Mouse (Mus musculus): ENCODE measurements at regions not wholly inside any gene's neighbourhood (a gene's known extent, or its start where the extent isn't known, plus 50 kb on each side); places are given as distances from the start of the nearest gene placed in this dataset.

DNA sequence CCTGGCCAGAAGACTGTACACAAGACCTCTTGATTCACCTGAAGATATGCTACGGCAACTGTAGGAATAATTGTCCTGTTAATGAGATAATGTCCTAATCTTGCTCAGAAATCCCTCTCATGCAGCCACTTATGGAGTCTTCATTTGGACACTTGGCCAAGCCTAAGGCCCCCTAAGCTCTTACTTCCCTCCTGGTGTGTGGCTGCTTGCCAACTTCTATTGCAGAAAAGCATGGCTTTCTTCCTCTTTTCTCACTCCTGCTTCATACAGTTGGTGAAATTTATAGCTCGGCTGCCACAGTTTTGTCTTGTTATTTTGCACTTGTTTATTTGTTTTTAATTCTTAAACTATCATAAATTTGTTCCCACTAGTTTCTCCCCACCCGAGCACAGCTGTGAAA, 488.4 kb downstream of the Plekhb2 start:
- no peak for TF ChIP-seq CTCF (conservative IDR thresholded peaks at IDR 0.05; ENCODE audit: low read length)
- no peak for TF ChIP-seq NANOG (IDR thresholded peaks at IDR 0.05; ENCODE audit: borderline replicate concordance, low read length)

Data from E14TG2a.4 (cell line).